Mouse (Mus musculus) limb, embryonic 14.5 days (tissue): ENCODE measurements around the gene Thegl. TPM values are rescaled to one million over a fixed set of nuclear protein-coding genes. Genes with fewer than 3 reads are reported as not detected.

ENCODE experiments used
- ATAC-seq: fragments of 200-750 bp; cut with Nextera tagmentation; 2 replicates; pipeline ENCODE4 v1.8.0; 2017; ENCODE audit warnings: low read depth, moderate number of reproducible peaks, moderate TSS enrichment; ENCODE audit not compliant: low FRiP score
- DNase-seq: peaks from one replicate; pipeline ENCODE4 v3.0.0-alpha.2; 2015; ENCODE audit warnings: low spot score
- H3K27ac ChIP-seq: fragments of 300-500 bp; sonication (generic); replicated peaks from 2 replicates; pipeline ENCODE4 v1.5.1; 2014; ENCODE audit warnings: low read depth, mild to moderate bottlenecking, low read length, moderate library complexity, mixed read lengths
- H3K27me3 ChIP-seq: fragments of 300-500 bp; sonication (generic); 2 replicates; pipeline ENCODE4 v1.6.1; 2014; ENCODE audit warnings: low read length, mixed read lengths; ENCODE audit not compliant: control insufficient read depth, insufficient read depth
- H3K36me3 ChIP-seq: fragments of 300-500 bp; sonication (generic); 2 replicates; pipeline ENCODE4 v1.6.1; 2014; ENCODE audit warnings: mild to moderate bottlenecking, low read length, moderate library complexity, mixed read lengths; ENCODE audit not compliant: control insufficient read depth, insufficient read depth
- H3K4me1 ChIP-seq: fragments of 300-500 bp; sonication (generic); 2 replicates; pipeline ENCODE4 v1.6.1; 2014; ENCODE audit warnings: antibody characterized with exemption, low read length, mixed read lengths; ENCODE audit not compliant: control insufficient read depth, insufficient read depth
- H3K4me2 ChIP-seq: fragments of 300-500 bp; sonication (generic); replicated peaks from 2 replicates; pipeline ENCODE4 v1.6.1; 2014; ENCODE audit warnings: low read depth, mild to moderate bottlenecking, low read length, moderate library complexity; ENCODE audit not compliant: severe bottlenecking
- H3K4me3 ChIP-seq: fragments of 300-500 bp; sonication (generic); replicated peaks from 2 replicates; pipeline ENCODE4 v1.5.1; 2014; ENCODE audit warnings: low read length
- H3K9ac ChIP-seq: fragments of 300-500 bp; sonication (generic); 2 replicates; pipeline ENCODE4 v1.6.1; 2014; ENCODE audit warnings: mild to moderate bottlenecking, low read depth, low read length, moderate library complexity; ENCODE audit not compliant: severe bottlenecking
- H3K9me3 ChIP-seq: fragments of 300-500 bp; sonication (generic); 2 replicates; pipeline ENCODE4 v1.6.1; 2016; ENCODE audit warnings: low read length; ENCODE audit not compliant: control insufficient read depth
- POLR2A ChIP-seq: fragments of 200-500 bp; IDR thresholded peaks from 2 replicates; pipeline ENCODE4 v1.8.0; 2012; ENCODE audit warnings: inconsistent platforms, mild to moderate bottlenecking, moderate library complexity, borderline replicate concordance; ENCODE audit not compliant: insufficient read depth, insufficient read length; ENCODE audit errors: extremely low read depth
- WGBS: fragments of 180-500 bp; shearing (Covaris S2); extraction: QIAGEN DNeasy Blood & Tissue Kit; methylation state at CpG from one replicate; pipeline ENCODE4 v1.1.7; 2014; 5-methylcytosine and 5-hydroxymethylcytosine counted together
- polyA plus RNA-seq, 2 experiments: library from polyadenylated mRNA; depleted of rRNA in 1 of 2; stranded (reverse) in 1 of 2; unstranded in 1 of 2; fragments of >200 nt; fragmentation: Nextera tagmentation in 1 of 2; extraction: Ambion mirVana in 1 of 2; gene quantifications; 2 replicates each; pipeline versions ENCODE4 v1.2.1 to v1.2.3; 2012 to 2014

Gene Thegl
- polyA plus RNA-seq, 2 experiments = 0.13 TPM; not detected in 1

DNA sequence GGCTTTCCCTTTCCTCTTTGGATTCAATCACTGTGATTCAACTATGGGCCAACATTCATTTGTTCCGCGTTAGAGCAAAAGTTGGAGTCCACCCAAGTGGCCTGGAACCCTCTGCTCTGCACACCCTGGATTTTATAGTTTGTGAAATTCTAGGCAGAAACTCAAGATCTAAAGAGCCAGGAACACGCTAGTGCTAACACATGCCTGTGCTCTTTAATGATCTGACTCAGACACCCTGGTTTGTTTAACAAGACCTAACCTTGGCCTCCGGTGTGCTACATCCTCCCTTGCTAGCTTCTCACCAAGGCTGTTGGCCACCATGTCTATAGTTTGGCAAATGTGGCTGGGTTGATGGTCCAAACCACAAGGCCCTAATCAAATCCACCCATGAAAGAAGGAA, 64.9 kb downstream of the Thegl start:
- Histone ChIP-seq H3K4me2 (no peak overlapping the region), H3K4me3 (no peak overlapping the region), H3K9me3 (no peaks in the 10 kb centered on the region), H3K27ac (no peak overlapping the region), H3K27me3 (no peaks in the 10 kb centered on the region), H3K4me1 (no peaks in the 10 kb centered on the region), H3K36me3 (no peaks in the 10 kb centered on the region), H3K9ac (no peak overlapping the region)
- peak; percentile 75 for DNase-seq
- ATAC-seq = peak; percentile 74
- TF ChIP-seq POLR2A = no peak
- 62% methylated on average over 4 of the region's 4 CpGs for WGBS

DNA sequence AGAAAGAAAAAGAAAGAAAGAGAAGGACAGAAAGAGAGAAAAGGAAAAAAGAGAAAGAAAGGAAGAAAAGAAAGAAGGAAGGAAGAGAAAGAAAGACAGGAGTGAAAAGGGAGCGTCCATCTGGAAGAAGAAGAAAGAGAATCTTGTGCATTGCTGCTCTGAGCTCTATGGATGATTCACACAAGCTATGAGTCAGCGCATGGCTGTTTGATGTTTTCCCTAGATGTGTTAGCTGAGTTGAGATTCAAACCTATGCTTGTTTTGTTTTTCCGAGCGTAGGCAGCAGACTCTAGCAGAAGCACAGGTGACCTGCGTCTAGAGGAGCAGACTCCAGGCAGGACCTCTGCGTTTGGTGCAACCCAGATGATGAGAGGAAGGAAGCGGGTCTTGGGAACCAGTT, 66.9 kb downstream of the Thegl start:
- no peaks in the 10 kb centered on the region for H3K27me3 ChIP-seq
- DNase-seq = no peak
- H3K9me3 ChIP-seq = no peaks in the 10 kb centered on the region
- no peak overlapping the region for H3K9ac ChIP-seq
- 79% methylated on average over 7 of the region's 7 CpGs for WGBS
- no peak overlapping the region for H3K4me2 ChIP-seq
- H3K36me3 ChIP-seq = no peaks in the 10 kb centered on the region
- TF ChIP-seq POLR2A = no peak
- no peak for ATAC-seq
- no peak overlapping the region for H3K4me3 ChIP-seq
- H3K27ac ChIP-seq = no peak overlapping the region
- H3K4me1 ChIP-seq = no peaks in the 10 kb centered on the region

DNA sequence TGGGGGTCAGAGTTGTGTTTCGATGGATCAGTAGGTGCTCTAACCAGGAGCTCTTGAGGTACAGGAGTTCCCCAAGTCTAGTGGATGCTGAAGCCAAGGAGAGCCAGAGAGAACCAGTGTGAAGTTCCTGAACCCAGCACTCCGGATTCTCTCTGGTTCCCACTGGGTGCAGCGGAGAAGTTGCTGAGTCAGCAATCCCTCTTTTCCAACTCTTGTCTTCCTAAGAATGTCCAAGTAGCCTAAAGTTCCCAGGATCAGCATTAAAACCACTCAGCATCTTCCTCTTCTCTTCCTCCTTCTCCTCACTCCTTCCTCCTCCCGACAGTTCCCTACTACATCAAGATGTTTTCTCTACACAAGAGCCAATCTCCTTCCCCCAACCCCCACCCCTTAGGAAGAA, 68.6 kb downstream of the Thegl start:
- no peaks in the 10 kb centered on the region for H3K9me3 ChIP-seq
- H3K36me3 ChIP-seq = no peaks in the 10 kb centered on the region
- no peak for DNase-seq
- no peak overlapping the region for H3K9ac ChIP-seq
- no peak for TF ChIP-seq POLR2A
- no peak overlapping the region for H3K4me3 ChIP-seq
- H3K4me1 ChIP-seq = no peaks in the 10 kb centered on the region
- H3K4me2 ChIP-seq = no peak overlapping the region
- no peaks in the 10 kb centered on the region for H3K27me3 ChIP-seq
- ATAC-seq = no peak
- H3K27ac ChIP-seq = no peak overlapping the region
- 90% methylated on average over 4 of the region's 4 CpGs for WGBS

DNA sequence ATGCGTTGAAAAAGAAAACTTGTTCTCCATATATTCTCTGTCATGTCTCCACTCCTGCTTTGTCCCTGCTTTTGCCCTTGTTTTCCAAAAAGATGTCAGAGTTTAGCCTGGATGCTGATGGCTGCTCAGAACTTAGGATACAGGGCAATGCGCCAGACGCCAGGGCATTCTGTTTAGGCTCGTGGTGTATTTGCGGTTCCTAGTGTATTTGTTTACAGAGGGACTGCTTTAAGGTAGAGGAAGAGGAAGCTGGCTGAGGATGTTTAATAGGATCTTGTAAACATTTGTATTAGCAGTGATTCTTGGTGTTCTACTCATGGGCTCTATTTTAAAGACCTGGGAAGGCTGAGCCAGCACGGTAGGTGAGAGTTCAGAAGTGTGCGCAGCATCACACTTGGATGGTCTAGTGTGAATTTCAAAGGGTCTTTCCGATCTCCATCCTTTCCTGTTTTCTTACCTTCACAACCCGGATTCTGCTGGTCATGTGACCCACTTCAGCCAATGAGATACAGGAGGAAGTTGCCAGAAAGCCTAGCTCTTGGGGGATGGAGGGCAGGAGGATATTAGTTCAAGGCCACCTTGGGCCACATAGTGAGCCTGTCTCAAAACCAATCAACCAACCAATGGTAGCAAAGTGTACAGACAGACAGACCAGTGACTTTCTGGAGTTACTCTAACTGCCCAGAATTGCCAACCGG, 70.1 kb downstream of the Thegl start:
- H3K36me3 ChIP-seq = no peaks in the 10 kb centered on the region
- no peaks in the 10 kb centered on the region for H3K4me1 ChIP-seq
- H3K4me2 ChIP-seq = no peak overlapping the region
- no peak overlapping the region for H3K4me3 ChIP-seq
- 78% methylated on average over 10 of the region's 10 CpGs for WGBS
- no peak for TF ChIP-seq POLR2A
- no peak overlapping the region for H3K27ac ChIP-seq
- H3K27me3 ChIP-seq = no peaks in the 10 kb centered on the region
- no peaks in the 10 kb centered on the region for H3K9me3 ChIP-seq
- ATAC-seq (no peak), DNase-seq (no peak)
- no peak overlapping the region for H3K9ac ChIP-seq

DNA sequence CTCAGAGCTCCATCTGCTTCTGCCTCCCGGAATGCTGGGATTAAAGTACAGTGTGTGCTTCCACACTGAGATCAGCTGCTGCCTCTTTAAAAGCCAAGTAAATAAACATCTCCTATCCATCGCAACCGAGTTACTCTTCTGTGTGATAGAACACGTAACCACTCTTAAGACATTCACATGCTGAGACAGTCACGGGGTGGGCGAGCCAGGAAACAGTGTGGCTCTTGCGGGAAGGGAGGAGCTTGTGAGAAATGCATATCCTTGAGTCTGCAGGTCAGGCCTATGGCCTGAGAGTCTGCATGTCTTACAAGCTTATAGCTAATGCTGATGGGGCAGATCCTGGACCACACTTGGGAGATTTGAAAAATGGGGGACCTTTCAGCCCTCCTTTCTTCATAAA, 70.7 kb downstream of the Thegl start:
- no peaks in the 10 kb centered on the region for H3K4me1 ChIP-seq
- no peaks in the 10 kb centered on the region for H3K27me3 ChIP-seq
- no peak for DNase-seq
- no peaks in the 10 kb centered on the region for H3K9me3 ChIP-seq
- 84% methylated on average over 7 of the region's 7 CpGs for WGBS
- H3K36me3 ChIP-seq = no peaks in the 10 kb centered on the region
- H3K4me3 ChIP-seq = no peak overlapping the region
- no peak for TF ChIP-seq POLR2A
- H3K9ac ChIP-seq = no peak overlapping the region
- H3K27ac ChIP-seq = no peak overlapping the region
- no peak for ATAC-seq
- no peak overlapping the region for H3K4me2 ChIP-seq
